ENCODE assay signal across 18 mouse cellular contexts in genomic region chr15:11862785-11863539, GRCm38 (mm10). TPM values are rescaled to one million over a fixed set of nuclear protein-coding genes. Genes with fewer than 3 reads are reported as not detected.
DNase-seq lines count a peak whose midpoint lies in the region; ATAC-seq and TF ChIP-seq lines count a peak whose summit lies in the region.
"Had no signal": no experiment of that assay in that cellular context is flagged by ENCODE, and none has a peak within 500 bp of the region (broad histone marks: within the 10 kb centered on the region; RNA-seq: fewer than 3 reads in every experiment).

No protein-coding gene starts in this region.

- WGBS in forebrain, embryonic 10.5 days = 87% methylated on average over 15 of the region's 15 CpGs
- 80% methylated on average over 15 of the region's 15 CpGs for WGBS in midbrain, embryonic 16.5 days

- H3K9ac ChIP-seq in midbrain, embryonic 16.5 days (ENCODE audit: low read depth, low read length) = no peak overlapping the region
- H3K9ac ChIP-seq: intestine, embryonic 15.5 days; liver, embryonic 12.5 days had no signal

- H3K4me1 ChIP-seq in cortical plate, adult 2 months (ENCODE audit: control insufficient read depth, insufficient read depth, low read length) = peaks cover 11% of the 10 kb centered on the region
- H3K4me1 ChIP-seq in forebrain, embryonic 10.5 days = no peaks in the 10 kb centered on the region
- H3K4me1 ChIP-seq in midbrain, embryonic 16.5 days (ENCODE audit: control insufficient read depth, insufficient read depth, low read length) = no peaks in the 10 kb centered on the region
- H3K4me1 ChIP-seq: embryonic facial prominence, embryonic 10.5 days; liver, embryonic 12.5 days had no signal

- no peaks in the 10 kb centered on the region for H3K36me3 ChIP-seq in forebrain, embryonic 10.5 days (replicated peaks)
- no peaks in the 10 kb centered on the region for H3K36me3 ChIP-seq in midbrain, embryonic 16.5 days (ENCODE audit: control insufficient read depth, insufficient read depth, low read length)
- H3K36me3 ChIP-seq: embryonic facial prominence, embryonic 10.5 days; intestine, embryonic 15.5 days; liver, embryonic 12.5 days had no signal

- no peak for TF ChIP-seq CTCF in cortical plate, adult 2 months (IDR thresholded peaks at IDR 0.05; ENCODE audit: extremely low read depth, insufficient read depth, low read length)

- intact Hi-C loops in left cerebral cortex, postnatal 10 days (cut with DNase I) = no loop called here

- H3K9me3 ChIP-seq in forebrain, embryonic 10.5 days = no peaks in the 10 kb centered on the region
- H3K9me3 ChIP-seq in midbrain, embryonic 16.5 days (replicated peaks; ENCODE audit: control insufficient read depth, low read length, poor library complexity, severe bottlenecking) = no peaks in the 10 kb centered on the region
- H3K9me3 ChIP-seq: embryonic facial prominence, embryonic 10.5 days; intestine, embryonic 15.5 days; liver, embryonic 12.5 days had no signal

- no peak overlapping the region for H3K4me3 ChIP-seq in cortical plate, adult 2 months (ENCODE audit: insufficient read depth, low read length)
- H3K4me3 ChIP-seq in forebrain, embryonic 10.5 days = no peak overlapping the region
- H3K4me3 ChIP-seq in midbrain, embryonic 16.5 days (ENCODE audit: low read depth, low read length) = no peak overlapping the region
- H3K4me3 ChIP-seq: embryonic facial prominence, embryonic 10.5 days; heart, adult 2 months; intestine, embryonic 15.5 days; liver, embryonic 12.5 days had no signal

- no peak for TF ChIP-seq POLR2A in cortical plate, adult 2 months (IDR thresholded peaks at IDR 0.05; ENCODE audit: extremely low read depth, insufficient read depth, low read length)

- ATAC-seq in midbrain, embryonic 16.5 days = no peak
- ATAC-seq: CD4-positive, CD25-positive, alpha-beta regulatory T cell, adult 4 months; intestine, embryonic 15.5 days; liver, embryonic 12.5 days had no signal

- peak; percentile 4 to 16 for DNase-seq in left cerebral cortex, adult 18-20 months (ENCODE audit: low spot score in 2 of 2)
- DNase-seq in left cerebral cortex, postnatal 10 days (ENCODE audit: extremely low spot score in 1 of 2, low spot score in 2 of 2) = no peak
- peak; percentile 39 to 64 for DNase-seq in layer of hippocampus, adult 18-20 months (ENCODE audit: low spot score in 2 of 2)
- DNase-seq in lung, postnatal 14 days = peak; percentile 47
- DNase-seq in forebrain, embryonic 10.5 days (ENCODE audit: extremely low spot score, low spot score) = no peak
- no peak for DNase-seq in c-Kit-positive CD71-positive TER-119-positive erythroid progenitor cells, embryonic 14.5 days (ENCODE audit: low spot score)
- DNase-seq: adrenal gland, postnatal 10 days; heart, adult 2 months; heart, postnatal 4 days; right cerebral cortex, postnatal 4 days; thymus, postnatal 25 days had no signal

- H3K4me2 ChIP-seq in midbrain, embryonic 16.5 days (ENCODE audit: low read length) = no peak overlapping the region
- H3K4me2 ChIP-seq: intestine, embryonic 15.5 days; liver, embryonic 12.5 days had no signal

- H3K27me3 ChIP-seq in forebrain, embryonic 10.5 days (ENCODE audit: poor library complexity, severe bottlenecking) = no peaks in the 10 kb centered on the region
- no peaks in the 10 kb centered on the region for H3K27me3 ChIP-seq in midbrain, embryonic 16.5 days (ENCODE audit: control insufficient read depth, insufficient read depth, low read depth, low read length)
- H3K27me3 ChIP-seq: intestine, embryonic 15.5 days; liver, embryonic 12.5 days had no signal

- H3K27ac ChIP-seq in cortical plate, adult 2 months (ENCODE audit: insufficient read depth, low read length) = peak overlapping the region; percentile 93; the same call in 1 of the 2 replicates
- H3K27ac ChIP-seq in forebrain, embryonic 10.5 days = no peak overlapping the region
- H3K27ac ChIP-seq in midbrain, embryonic 16.5 days (ENCODE audit: low read length) = no peak overlapping the region
- H3K27ac ChIP-seq: embryonic facial prominence, embryonic 10.5 days; heart, adult 2 months; intestine, embryonic 15.5 days; liver, embryonic 12.5 days had no signal

RNA-seq across cellular contexts. Expression of gene Npr3, which starts 44.1 kb away (rescaled TPM):
- 10 to 100 TPM; 11.4 to 13.1 TPM for total RNA-seq in left cerebral cortex, adult 18-20 months (2021)
- 10 to 100 TPM; 10.4 to 12.2 TPM for total RNA-seq in left cerebral cortex, postnatal 10 days (2021)
- 3.4 and 3.6 TPM in 2 replicates for polyA plus RNA-seq in cortical plate, adult 2 months (2012; rRNA removed)
- 10 to 100 TPM; 18.4 to 19.2 TPM for total RNA-seq in layer of hippocampus, adult 18-20 months (2021)
- 2.4 and 2.6 TPM in 2 replicates for polyA plus RNA-seq in forebrain, embryonic 10.5 days (2016; fragmentation: Nextera tagmentation; extraction: Ambion mirVana)
- polyA plus RNA-seq in midbrain, embryonic 16.5 days (2015; fragmentation: Nextera tagmentation; extraction: Ambion mirVana) = 0.61 and 0.78 TPM in 2 replicates
- total RNA-seq: megakaryocyte progenitor cell, adult 5-6 weeks had no signal
- polyA plus RNA-seq: CD4-positive, CD25-positive, alpha-beta regulatory T cell, adult 4 months had no signal

Comparison
In these comparisons a context has a peak if more than half of its experiments do, and no peak if none do; other contexts are left out.
1. DNase-seq: peak in left cerebral cortex, adult 18-20 months (2 of 2), layer of hippocampus, adult 18-20 months (2 of 2) and lung, postnatal 14 days (single experiment); none in left cerebral cortex, postnatal 10 days (0 of 2), forebrain, embryonic 10.5 days (single experiment) and c-Kit-positive CD71-positive TER-119-positive erythroid progenitor cells, embryonic 14.5 days (single experiment).